19 mouse cellular contexts compared by ENCODE assay signal in the genomic region with DNA sequence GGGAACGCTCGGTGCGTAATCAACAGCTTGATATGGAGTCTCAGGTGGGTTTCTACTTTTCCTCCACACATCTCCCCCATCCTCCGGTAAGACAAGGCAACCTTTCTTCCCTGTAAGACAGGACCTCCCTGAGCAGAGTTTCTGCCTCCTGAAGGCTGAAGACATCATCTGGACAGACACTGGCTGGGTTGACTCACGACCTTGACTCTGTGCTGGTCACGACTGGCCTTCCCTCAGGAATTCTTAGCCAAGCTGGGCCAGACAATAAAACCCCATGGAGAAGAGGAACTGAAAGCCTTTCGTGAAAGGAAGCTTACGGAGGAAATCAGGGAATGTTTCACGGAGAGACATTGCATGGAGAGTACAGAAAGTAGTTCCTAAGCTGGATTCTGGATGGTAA. TPM values are rescaled to one million over a fixed set of nuclear protein-coding genes. Genes with fewer than 3 reads are reported as not detected.
DNase-seq lines count a peak whose midpoint lies in the region; ATAC-seq and TF ChIP-seq lines count a peak whose summit lies in the region.
"Had no signal": no experiment of that assay in that cellular context is flagged by ENCODE, and none has a peak within 500 bp of the region (broad histone marks: within the 10 kb centered on the region; RNA-seq: fewer than 3 reads in every experiment).

No protein-coding gene starts in this region.

- POLR2A ChIA-PET in Patski (lab: Charles Lee): interaction anchor here (3.0 kb wide), 1 partner anchor 12 kb away, joined by 10 read pairs; no protein-coding TSS in a partner anchor

- ATAC-seq in Patski: peak; percentile 31
- ATAC-seq: CD4-positive, CD25-positive, alpha-beta regulatory T cell, adult 4 months; forebrain, embryonic 13.5 days; forebrain, embryonic 15.5 days; forebrain, postnatal 0 days had no signal

- peak; percentile 64 for DNase-seq in adrenal gland, adult 2 months
- no peak for DNase-seq in adrenal gland, adult 18-20 months (ENCODE audit: low spot score in 2 of 2)
- peak; percentile 40 for DNase-seq in adrenal gland, postnatal 14 days
- no peak for DNase-seq in adrenal gland, postnatal 25 days
- DNase-seq in 3T3-L1 (ENCODE audit: low read depth, low spot score) (peak; percentile 39), Patski (ENCODE audit: low read depth, low spot score) (no peak)
- DNase-seq in layer of hippocampus, adult 8-10 months (ENCODE audit: low spot score in 2 of 2): no peak
- DNase-seq in ovary, adult 18-20 months (ENCODE audit: low spot score): no peak
- DNase-seq: B cell, adult 2 months; cerebellum, adult 11-12 months; cerebellum, adult 2 months; cerebellum, adult 9-10 months; cerebellum, postnatal 10 days; cerebellum, postnatal 25 days; forebrain, postnatal 0 days had no signal

- no peaks in the 10 kb centered on the region for H3K27me3 ChIP-seq in Patski
- H3K27me3 ChIP-seq: embryonic facial prominence, embryonic 12.5 days; forebrain, embryonic 13.5 days; forebrain, embryonic 15.5 days had no signal

- CTCF ChIA-PET in Patski (lab: Charles Lee): interaction anchor here (1.2 to 1.4 kb wide), 2 partner anchors 8 to 44 kb away, joined by 3 read pairs; no protein-coding TSS in a partner anchor

- no peak for TF ChIP-seq CTCF in Patski (IDR thresholded peaks at IDR 0.05)

- in situ Hi-C loops in Patski (cut with MboI; ENCODE audit: low pct_unique_long_range_greater_than_20kb): no loop called here

RNA-seq across cellular contexts. Expression of a gene that starts 46.3 kb away (rescaled TPM):
- total RNA-seq in adrenal gland, adult 2 months (2021): 100 to 1,000 TPM; 232 to 255 TPM
- polyA plus RNA-seq in adrenal gland, adult 2 months (2012; rRNA removed): 178 and 211 TPM in 2 replicates
- 100 to 1,000 TPM; 190 to 305 TPM for total RNA-seq in adrenal gland, adult 18-20 months (2021)
- total RNA-seq in adrenal gland, postnatal 14 days (2021): 167 and 183 TPM in 2 replicates
- total RNA-seq in adrenal gland, postnatal 25 days (2021): 264 and 267 TPM in 2 replicates
- polyA plus RNA-seq in Patski (2021): 132 TPM
- 10 to 100 TPM; 63.8 to 73.0 (median 64.6) TPM for total RNA-seq in layer of hippocampus, adult 8-10 months (2022)

Comparison
In these comparisons a context has a peak if more than half of its experiments do, and no peak if none do; other contexts are left out.
1. DNase-seq: peak in adrenal gland, adult 2 months (single experiment), adrenal gland, postnatal 14 days (single experiment) and 3T3-L1 (single experiment); none in adrenal gland, adult 18-20 months (0 of 2), adrenal gland, postnatal 25 days (single experiment), Patski (single experiment), layer of hippocampus, adult 8-10 months (0 of 2) and ovary, adult 18-20 months (single experiment).